Mouse (Mus musculus): ENCODE measurements around the gene 2610318N02Rik.
A peak's percentile ranks its signal among the peaks of the same experiment; 100 is the strongest.
"Not testable (repeated sequence)": the region's sequence is repeated elsewhere in the genome, so short reads cannot be mapped to it uniquely, and the experiment has no call there.

2610318N02Rik gene

DNA sequence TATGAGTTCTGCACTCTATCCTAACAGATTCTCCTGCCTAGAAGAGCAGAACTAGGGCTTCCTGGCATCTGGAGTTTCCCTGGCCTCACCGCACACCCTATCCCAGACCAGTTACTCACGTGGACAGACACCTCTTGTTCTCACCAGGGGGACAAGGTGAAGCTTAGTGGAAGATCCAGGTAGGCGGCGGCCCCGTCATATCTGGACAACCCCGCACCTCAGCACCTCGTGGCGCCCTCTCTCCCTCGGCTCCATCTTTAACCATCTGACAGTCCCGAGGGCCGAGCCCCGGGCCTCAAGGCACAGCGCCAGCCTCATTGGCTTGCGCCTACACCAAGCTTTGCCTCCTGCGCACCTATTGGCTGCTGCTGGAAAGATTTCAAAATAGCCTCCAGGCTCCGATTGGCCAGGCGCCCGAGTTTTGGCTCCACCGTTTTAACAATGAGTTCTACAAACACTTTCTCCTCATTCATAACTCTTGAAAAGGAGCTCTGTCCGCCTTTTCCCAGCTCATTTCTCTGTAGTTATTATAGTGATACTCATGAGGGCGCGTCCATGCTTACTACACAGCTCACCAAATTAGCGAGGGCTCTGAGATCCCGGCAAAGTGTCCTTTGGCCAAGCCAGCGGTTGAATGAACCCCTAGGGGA is at the start of gene 2610318N02Rik:
Gene 2610318N02Rik, minus strand, starts transcription at position 297 of the 650 bp plus-strand sequence.
- peak; percentile 59 to 86 for DNase-seq (ENCODE audit: low spot score in 2 of 2)

DNA sequence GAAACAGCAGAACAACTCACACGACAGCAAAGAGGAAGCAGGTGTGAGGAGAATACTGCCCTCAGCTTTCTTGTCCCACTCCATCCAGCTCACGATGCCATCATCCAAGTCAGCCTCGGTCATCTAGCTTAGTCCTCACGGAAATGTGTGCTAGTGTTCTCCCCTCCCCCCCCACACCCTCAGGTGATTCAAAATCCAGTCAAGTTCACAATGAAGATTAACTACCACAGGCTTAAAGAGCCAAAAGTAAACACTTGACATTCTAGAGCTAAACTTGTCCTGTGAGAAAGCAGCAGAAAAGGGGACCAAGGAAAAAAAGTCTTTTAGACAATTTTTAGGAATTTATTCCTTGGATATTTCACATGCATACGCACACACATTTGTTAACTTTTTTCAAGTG is 43.1 kb upstream of the 2610318N02Rik start:
- no peak for DNase-seq (ENCODE audit: low spot score in 2 of 2)

GRCm38 (mm10) chr16:17167179-17167578 is 42.2 kb upstream of the 2610318N02Rik start:
- DNase-seq (ENCODE audit: low spot score in 2 of 2) = no peak

GRCm38 (mm10) chr16:17165478-17165877 is 40.5 kb upstream of the 2610318N02Rik start:
- DNase-seq (ENCODE audit: low spot score in 2 of 2) = not testable (repeated sequence)

DNA sequence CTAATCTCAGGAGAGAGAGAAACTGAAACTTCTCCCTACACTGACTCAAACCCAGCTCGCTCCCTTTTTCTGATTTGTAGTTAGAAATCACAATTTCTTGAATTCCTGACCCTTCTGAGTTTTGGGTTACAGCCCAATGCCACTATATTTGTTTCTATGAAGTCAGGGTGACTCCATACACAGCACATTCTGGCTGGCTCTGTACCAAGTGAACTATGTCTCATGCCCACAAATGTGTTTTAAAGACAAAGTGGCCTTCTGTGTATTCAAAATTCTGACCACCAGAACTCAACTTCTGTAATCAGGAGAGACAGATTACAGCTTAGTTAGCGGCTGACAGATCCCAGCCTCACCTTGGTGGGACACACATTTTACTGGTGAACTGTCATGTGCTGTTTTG is 29.4 kb upstream of the 2610318N02Rik start:
- no peak for DNase-seq (ENCODE audit: low spot score in 2 of 2)

DNA sequence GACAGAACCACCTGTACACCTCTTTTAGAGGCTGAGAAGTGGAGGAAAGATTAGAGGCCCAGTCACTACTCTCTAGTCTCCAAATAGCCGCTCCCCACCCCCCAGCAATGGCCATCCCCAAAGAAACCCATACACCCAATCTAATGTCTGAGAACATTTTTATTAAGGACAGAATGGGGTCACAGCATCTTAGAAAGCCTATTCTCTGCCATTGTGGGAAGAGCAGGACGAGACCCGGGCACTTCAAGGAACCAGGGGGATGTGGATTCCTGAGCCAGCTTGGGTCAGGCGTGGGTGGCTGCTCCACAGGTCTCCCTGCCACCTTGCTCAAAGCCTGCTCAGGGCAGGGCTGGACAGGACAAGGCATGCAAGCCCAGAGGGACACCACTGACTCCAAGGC is 26.9 kb upstream of the 2610318N02Rik start:
- no peak for DNase-seq (ENCODE audit: low spot score in 2 of 2)

DNA sequence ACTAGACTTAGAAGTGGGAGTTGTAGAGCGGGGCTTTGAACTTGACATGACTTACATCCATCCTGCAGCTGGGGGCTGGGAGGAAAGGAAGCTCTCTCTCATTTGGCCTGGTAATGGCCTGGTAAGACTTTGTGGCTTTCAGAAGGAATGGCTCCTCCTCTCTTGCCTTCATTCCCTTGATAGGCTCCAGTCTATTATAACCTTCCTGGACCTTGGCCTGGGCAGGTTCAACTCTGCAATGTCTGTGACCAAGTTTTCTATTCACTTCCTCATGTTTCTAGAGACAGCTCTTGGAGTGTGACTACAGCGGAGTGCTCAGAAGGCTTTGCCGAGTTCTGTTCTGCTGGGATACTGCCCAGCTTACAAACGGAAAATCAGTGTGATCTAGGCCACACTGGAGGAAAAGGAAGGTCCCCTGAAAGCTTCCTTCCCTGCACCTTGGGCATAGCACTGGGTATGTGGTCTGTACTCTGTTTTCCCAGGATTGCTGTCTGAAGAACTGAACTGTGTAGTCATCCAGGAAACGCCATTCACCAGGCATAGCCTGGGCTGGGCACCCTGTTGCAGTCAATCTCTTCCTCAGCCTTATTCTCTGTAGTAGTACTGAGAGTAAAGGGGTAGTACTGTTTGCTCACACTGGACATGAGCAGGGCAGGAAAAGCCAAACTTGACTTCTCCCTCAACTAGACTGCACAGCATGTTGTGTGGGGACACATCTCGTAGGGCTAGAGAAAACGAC is 25.7 kb upstream of the 2610318N02Rik start:
- DNase-seq (ENCODE audit: low spot score in 2 of 2) = no peak

GRCm38 (mm10) chr16:17148084-17148483 is 23.1 kb upstream of the 2610318N02Rik start:
- peak in 1 of 2 experiments; percentile 48 for DNase-seq (ENCODE audit: low spot score in 2 of 2)

- DNase-seq (ENCODE audit: low spot score in 2 of 2) = peak; percentile 26 to 30
Measured at GRCm38 (mm10) chr16:17147391-17147929, 22.5 kb upstream of the 2610318N02Rik start.

- DNase-seq (ENCODE audit: low spot score in 2 of 2) = peak; percentile 54 to 82
Measured at GRCm38 (mm10) chr16:17146772-17147235, 21.8 kb upstream of the 2610318N02Rik start, which contains the start of gene Ccdc116. Ccdc116 (minus strand) TSS chr16:17147229.

- DNase-seq (ENCODE audit: low spot score in 2 of 2) = no peak
Measured at GRCm38 (mm10) chr16:17144339-17144738, 19.4 kb upstream of the 2610318N02Rik start, which contains the start of gene Ydjc. Ydjc (plus strand) TSS chr16:17144621.

- DNase-seq (ENCODE audit: low spot score in 2 of 2) = no peak
Measured at GRCm38 (mm10) chr16:17137355-17137754, 12.4 kb upstream of the 2610318N02Rik start.

DNA sequence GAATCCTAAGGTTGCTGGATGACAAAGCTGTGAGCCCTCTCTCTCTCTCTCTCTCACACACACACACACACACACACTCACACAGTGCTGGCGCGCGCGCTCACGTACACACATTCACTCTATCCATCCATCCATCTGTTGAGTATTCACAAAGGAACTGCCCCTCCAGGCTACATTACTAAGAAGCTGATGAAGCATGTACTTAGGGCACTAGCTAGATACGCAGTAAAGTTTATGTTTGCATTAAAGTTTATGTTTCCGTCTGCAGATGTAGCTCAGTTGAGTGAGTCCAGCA is 7.9 kb upstream of the 2610318N02Rik start:
- DNase-seq (ENCODE audit: low spot score in 2 of 2) = no peak

DNA sequence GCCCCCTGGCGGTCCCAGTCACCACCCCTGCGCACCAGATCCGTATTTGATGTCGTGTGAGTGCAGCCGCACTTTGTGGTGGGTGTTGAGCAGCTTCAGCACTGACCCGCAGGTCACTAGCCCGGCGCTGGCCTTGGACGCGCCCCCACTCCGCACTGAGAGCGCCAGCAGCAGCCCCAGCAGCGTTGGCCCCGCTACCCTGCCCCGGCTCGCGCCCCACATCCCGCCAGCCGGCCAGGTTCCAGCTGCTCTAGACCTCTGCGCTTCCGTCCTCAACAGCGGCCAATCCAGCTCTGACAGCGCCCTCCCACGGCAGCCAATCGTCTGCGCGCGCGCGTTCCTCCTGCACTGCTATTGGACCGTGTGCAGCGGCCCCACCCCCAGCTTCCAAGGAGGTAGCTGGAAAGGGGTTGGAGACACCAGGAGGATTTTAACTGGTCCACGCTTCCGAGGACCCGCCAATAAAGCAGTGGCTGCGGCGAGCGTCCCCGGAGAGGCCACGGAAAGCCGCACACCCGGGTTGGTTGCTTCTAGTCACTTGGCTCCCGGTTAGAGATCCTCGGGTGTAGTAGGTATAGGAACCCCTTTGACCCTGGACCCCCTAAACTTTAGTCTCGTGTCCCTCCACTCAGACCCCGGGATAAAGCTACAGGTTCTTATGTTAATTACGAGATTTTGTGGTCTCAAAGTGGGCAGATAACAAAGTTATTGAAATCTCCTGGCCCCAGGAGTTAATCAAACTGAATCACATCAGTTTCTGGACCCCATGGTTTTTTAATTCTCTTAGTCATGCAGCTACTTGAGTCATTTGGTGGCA is 7.3 kb upstream of the 2610318N02Rik start, which contains the start of gene Sdf2l1:
Gene Sdf2l1, minus strand, starts transcription at position 295 of the 817 bp plus-strand sequence.
- DNase-seq (ENCODE audit: low spot score in 2 of 2) = peak; percentile 91 to 97

DNA sequence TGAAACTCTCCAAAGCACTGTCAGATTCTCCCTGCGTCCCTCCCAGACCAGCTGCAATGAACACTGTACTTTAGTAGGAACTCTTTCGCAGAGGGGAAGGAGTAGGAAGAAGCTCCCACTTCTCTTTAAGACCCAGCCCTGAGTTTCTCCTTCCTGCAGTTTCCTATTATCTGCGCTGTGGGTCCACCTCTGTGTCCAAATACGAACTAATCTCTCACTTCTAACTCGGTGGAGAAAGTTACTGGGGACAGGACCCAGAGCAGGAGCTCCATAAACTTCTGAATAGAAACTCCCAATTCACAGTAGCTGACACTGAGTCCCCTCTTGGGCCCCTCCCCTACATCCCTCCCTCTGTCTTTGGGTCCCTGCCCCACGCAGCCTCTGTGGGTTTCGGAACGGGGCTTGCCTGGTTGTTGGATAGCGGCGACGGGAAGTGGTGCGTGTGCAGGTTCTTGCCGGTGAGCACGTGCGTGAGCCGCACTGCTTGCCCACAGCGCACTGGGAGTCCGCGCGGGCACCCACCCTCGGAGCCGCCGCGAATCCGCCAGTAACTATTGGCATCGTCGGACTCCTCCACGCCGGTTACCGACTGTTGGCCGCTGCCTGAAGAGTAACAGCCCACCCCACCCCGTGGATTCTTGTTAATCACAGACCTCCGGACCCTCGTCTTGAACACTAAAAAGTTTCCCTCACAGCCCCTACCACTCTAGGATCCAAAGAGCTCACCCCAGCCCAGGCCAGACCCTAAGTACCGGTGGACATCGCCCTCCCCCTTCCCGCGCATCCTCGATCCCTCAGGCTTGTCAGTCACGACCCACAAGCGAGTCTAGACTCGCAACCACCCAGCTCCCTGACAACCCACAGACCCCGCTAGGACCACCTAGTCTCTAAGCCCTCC is 6.5 kb upstream of the 2610318N02Rik start:
- DNase-seq (ENCODE audit: low spot score in 2 of 2) = peak in 1 of 2 experiments; percentile 59

- peak in 1 of 2 experiments; percentile 70 for DNase-seq (ENCODE audit: low spot score in 2 of 2)
Measured at GRCm38 (mm10) chr16:17127292-17127691, 2.3 kb upstream of the 2610318N02Rik start.

GRCm38 (mm10) chr16:17124119-17124870 is 672 bp downstream of the 2610318N02Rik start:
- DNase-seq (ENCODE audit: low spot score in 2 of 2) = no peak

DNA sequence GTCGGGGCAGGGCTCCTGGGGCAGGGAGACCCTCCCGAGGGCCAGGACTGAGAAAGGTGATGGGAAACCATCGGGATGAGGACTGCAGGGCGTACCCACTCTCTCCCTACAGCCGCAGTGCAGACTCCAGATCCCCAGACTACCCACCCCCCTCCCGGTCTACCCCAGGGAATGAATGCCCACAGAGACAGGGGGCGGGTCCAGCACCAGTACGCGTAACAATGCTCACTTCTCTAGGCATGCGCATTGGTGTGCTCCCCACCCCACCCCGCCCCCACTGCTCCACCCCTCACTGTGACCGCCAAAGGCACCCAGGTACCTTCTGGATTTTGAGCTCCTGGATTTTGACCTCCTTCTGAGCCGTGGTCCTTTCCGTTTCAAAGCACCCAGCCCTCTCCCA is 3.4 kb downstream of the 2610318N02Rik start:
- no peak for DNase-seq (ENCODE audit: low spot score in 2 of 2)

DNA sequence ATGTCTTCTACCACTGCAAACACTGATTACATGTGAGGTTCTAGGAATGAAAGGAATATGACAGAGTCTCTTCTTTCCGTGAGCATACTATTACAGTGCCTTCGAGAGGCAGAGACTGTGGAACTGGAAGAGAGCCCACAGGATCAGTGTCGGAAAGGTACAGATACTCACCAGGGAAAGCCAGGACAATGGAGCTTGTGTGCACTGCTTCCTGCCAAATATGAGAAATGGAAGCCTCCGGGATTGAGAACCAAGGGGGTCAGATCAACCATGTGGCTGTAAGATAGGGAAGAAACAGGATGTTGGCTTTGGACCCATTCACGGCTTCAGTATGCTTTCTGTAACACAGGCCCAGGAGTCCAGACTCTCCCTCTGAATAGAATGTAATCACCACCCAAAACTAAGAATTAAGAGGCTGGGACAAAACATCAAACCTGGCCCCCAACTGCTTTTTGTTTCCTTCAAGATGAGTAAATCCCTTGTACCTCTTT is 7.6 kb downstream of the 2610318N02Rik start:
- no peak for DNase-seq (ENCODE audit: low spot score in 2 of 2)
